Mouse (Mus musculus) embryonic facial prominence, embryonic 11.5 days (tissue): ENCODE measurements around the gene Lrfn2. TPM values are rescaled to one million over a fixed set of nuclear protein-coding genes. Genes with fewer than 3 reads are reported as not detected.

Experiments
- ATAC-seq: fragments of 200-750 bp; cut with Nextera tagmentation; replicated peaks from 2 replicates; pipeline ENCODE4 v1.8.0; 2017; ENCODE audit warnings: low read depth; ENCODE audit not compliant: insufficient number of reproducible peaks, low FRiP score, low TSS enrichment
- DNase-seq: peaks from one replicate; pipeline ENCODE4 v3.0.0-alpha.2; 2015; ENCODE audit warnings: low spot score
- H3K27ac ChIP-seq: fragments of 300-500 bp; sonication (generic); replicated peaks from 2 replicates; pipeline ENCODE4 v1.5.1; 2014; ENCODE audit warnings: mild to moderate bottlenecking, low read depth, low read length, control low read depth
- H3K27me3 ChIP-seq: fragments of 300-500 bp; sonication (generic); 2 replicates; pipeline ENCODE4 v1.6.1; 2014; ENCODE audit warnings: mild to moderate bottlenecking, low read length, moderate library complexity, mixed read lengths; ENCODE audit not compliant: control insufficient read depth, insufficient read depth
- H3K36me3 ChIP-seq: fragments of 300-500 bp; sonication (generic); replicated peaks from 2 replicates; pipeline ENCODE4 v1.6.1; 2014; ENCODE audit warnings: low read depth, mild to moderate bottlenecking, low read length, moderate library complexity, mixed read lengths; ENCODE audit not compliant: control insufficient read depth, insufficient read depth
- H3K4me1 ChIP-seq: fragments of 300-500 bp; sonication (generic); 2 replicates; pipeline ENCODE4 v1.6.1; 2014; ENCODE audit warnings: low read length, mixed read lengths; ENCODE audit not compliant: control insufficient read depth, insufficient read depth
- H3K4me2 ChIP-seq: fragments of 300-500 bp; sonication (generic); 2 replicates; pipeline ENCODE4 v1.6.1; 2014; ENCODE audit warnings: low read depth, mild to moderate bottlenecking, control low read depth, low read length, moderate library complexity
- H3K4me3 ChIP-seq: fragments of 300-500 bp; sonication (generic); 2 replicates; pipeline ENCODE4 v1.5.1; 2014; ENCODE audit warnings: low read depth, low read length, control low read depth
- H3K9ac ChIP-seq: fragments of 300-500 bp; sonication (generic); replicated peaks from 2 replicates; pipeline ENCODE4 v1.6.1; 2014; ENCODE audit warnings: mild to moderate bottlenecking, control low read depth, low read length
- H3K9me3 ChIP-seq: fragments of 300-500 bp; sonication (generic); replicated peaks from 2 replicates; pipeline ENCODE4 v1.6.1; 2016; ENCODE audit warnings: mild to moderate bottlenecking, low read length, inconsistent platforms, mixed read lengths; ENCODE audit not compliant: control insufficient read depth
- WGBS: fragments of 180-500 bp; shearing (Covaris S2); extraction: QIAGEN DNeasy Blood & Tissue Kit; methylation state at CpG from one replicate; pipeline ENCODE4 v1.1.7; 2014; 5-methylcytosine and 5-hydroxymethylcytosine counted together
- polyA plus RNA-seq: library from polyadenylated mRNA; unstranded; fragments of >200 nt; fragmentation: Nextera tagmentation; extraction: Ambion mirVana; gene quantifications from 2 replicates; pipeline ENCODE4 v1.2.1, GENCODE M21; 2014

Gene Lrfn2
- polyA plus RNA-seq, 1 experiment from 2014 or later, result 0.18 TPM

DNA sequence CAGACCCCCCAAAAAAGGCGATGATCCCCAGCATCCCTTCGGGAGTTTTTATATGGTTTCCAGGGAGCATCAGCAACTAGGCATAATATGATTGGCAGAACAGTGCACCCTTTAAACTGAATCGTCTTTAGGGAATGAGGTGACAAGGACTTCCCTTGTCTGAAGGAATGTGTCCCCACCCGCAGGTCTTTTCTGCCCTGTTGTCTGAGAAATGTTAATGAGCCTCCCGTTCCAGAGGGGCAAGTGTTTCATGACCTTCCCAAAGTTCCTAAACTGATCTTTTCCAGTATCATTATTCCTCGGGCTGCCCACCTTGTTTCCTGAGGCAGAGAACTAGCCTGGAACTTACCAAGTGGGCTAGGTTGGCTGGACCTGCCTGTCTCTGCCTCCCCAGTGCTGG is 40.7 kb downstream of the Lrfn2 start:
- 28% methylated on average over 6 of the region's 6 CpGs for WGBS
- no peaks in the 10 kb centered on the region for H3K36me3 ChIP-seq
- DNase-seq, result no peak
- no peak overlapping the region for H3K4me2 ChIP-seq
- H3K4me1 ChIP-seq, result no peaks in the 10 kb centered on the region; the same call in 1 of the 2 replicates
- no peaks in the 10 kb centered on the region for H3K9me3 ChIP-seq
- H3K9ac ChIP-seq, result no peak overlapping the region
- no peak overlapping the region for H3K4me3 ChIP-seq
- ATAC-seq, result no peak
- H3K27ac ChIP-seq, result no peak overlapping the region
- no peaks in the 10 kb centered on the region for H3K27me3 ChIP-seq

DNA sequence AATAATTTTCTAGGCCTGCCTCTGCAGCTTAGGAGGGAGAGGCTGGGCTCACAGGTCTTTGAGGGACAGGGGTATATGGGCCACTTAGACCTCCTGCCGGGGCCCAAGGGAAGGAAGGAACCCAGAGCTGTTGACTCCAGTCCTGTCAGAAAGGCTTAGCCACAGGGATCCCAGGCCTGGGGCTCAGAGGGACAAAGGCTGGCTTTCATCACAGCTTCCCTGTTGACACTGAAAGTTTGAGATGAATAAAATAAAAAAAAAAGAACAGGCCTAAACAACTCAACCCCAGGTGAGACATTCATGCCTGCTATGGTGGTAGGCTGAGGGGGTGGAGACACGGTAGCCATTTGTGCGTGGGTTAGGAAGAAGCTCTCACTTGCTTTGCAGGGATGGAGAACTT is 41.2 kb downstream of the Lrfn2 start:
- DNase-seq, result no peak
- H3K9me3 ChIP-seq, result no peaks in the 10 kb centered on the region
- no peak overlapping the region for H3K27ac ChIP-seq
- H3K36me3 ChIP-seq, result no peaks in the 10 kb centered on the region
- H3K4me2 ChIP-seq, result no peak overlapping the region
- no peak overlapping the region for H3K9ac ChIP-seq
- 13% methylated on average over 3 of the region's 3 CpGs for WGBS
- H3K4me3 ChIP-seq, result no peak overlapping the region
- ATAC-seq, result no peak
- no peaks in the 10 kb centered on the region for H3K27me3 ChIP-seq
- no peaks in the 10 kb centered on the region; the same call in 1 of the 2 replicates for H3K4me1 ChIP-seq

DNA sequence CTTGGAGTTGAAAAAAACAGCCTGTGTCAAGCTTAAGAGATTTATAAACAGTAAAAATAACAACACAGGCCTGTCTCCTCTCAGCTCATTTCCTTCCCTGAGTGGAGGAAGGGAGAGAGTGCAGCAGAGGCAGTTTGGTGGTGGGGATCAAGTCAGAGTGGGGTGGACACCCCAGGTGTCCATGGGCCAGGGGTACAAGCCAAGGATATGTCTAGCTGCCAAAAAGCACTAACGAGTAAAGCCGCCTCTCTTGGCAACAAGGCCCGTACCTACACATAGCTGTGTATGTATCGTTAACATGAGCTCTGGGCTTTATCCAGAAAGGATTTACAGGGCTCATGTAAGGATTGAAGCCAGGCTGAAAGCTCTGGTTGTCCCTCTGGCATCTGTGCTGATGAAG is 42.9 kb downstream of the Lrfn2 start:
- H3K27me3 ChIP-seq, result no peaks in the 10 kb centered on the region
- no peak overlapping the region for H3K27ac ChIP-seq
- WGBS, result 75% methylated on average over 4 of the region's 4 CpGs
- H3K9me3 ChIP-seq, result no peaks in the 10 kb centered on the region
- DNase-seq (no peak), ATAC-seq (no peak)
- H3K4me2 ChIP-seq, result no peak overlapping the region
- no peak overlapping the region for H3K4me3 ChIP-seq
- H3K4me1 ChIP-seq, result no peaks in the 10 kb centered on the region; the same call in 1 of the 2 replicates
- H3K36me3 ChIP-seq, result no peaks in the 10 kb centered on the region
- no peak overlapping the region for H3K9ac ChIP-seq

DNA sequence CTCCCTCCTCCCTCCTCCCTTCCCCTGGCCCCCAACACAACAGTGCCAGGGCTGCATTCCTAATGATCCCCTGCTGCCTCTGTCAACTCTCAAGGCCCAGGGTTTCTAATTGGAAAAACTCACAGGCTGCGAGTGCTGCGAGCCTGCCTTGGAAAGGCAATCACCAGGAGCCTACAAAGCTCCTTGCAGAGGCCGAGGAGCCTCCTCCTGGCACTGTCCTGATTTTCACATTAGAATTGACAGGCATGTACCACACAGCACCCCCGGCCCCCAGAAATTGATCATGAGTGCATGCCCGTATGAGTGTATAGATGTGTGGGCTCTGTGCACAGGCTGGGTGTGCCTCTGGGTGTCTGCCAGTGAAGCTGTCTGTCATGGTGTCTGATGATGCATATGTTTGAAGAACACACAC is 44.4 kb downstream of the Lrfn2 start:
- H3K4me1 ChIP-seq, result no peaks in the 10 kb centered on the region; the same call in 1 of the 2 replicates
- no peak overlapping the region for H3K9ac ChIP-seq
- H3K4me2 ChIP-seq, result no peak overlapping the region
- no peaks in the 10 kb centered on the region for H3K9me3 ChIP-seq
- DNase-seq, result peak; percentile 61
- WGBS, result 24% methylated on average over 5 of the region's 5 CpGs
- peak; percentile 75; the same call in 1 of the 2 replicates for ATAC-seq
- no peak overlapping the region for H3K4me3 ChIP-seq
- H3K27me3 ChIP-seq, result no peaks in the 10 kb centered on the region
- H3K27ac ChIP-seq, result no peak overlapping the region
- no peaks in the 10 kb centered on the region for H3K36me3 ChIP-seq

DNA sequence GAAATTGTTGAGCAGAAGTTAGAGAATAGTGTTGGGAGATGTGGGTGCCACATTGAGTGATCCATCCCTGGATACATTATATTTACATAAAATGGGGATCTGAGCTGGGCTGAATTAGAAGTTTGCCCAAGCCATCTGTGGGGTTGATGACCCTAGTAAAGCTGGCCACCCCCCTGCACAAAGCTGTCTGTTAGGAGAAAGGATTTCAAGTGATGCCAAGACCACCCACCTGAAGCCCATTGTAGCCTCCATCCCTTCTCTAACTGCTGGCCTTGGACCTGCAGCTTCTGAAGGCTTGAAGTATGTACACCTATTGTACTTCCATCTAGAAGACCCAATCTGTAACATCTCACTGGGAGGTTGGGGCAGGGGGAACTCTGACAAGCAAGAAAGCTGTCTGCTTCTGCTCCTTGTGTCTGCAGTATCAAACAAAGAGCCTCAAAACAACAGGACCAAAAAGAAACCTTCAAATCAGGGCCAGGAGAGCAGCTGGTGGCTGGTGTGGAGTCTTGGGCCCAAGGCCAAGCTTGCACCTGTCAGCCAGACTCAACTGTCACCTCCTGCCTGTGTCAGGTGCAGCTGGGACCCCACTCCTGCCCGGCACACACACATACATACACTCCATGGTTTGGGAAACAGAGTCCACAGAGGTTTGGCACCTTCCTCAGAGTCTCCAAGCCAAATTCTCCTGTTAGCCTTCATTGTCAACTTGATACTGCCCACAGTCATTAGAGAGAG is 63.2 kb downstream of the Lrfn2 start:
- Histone ChIP-seq H3K27me3 (no peaks in the 10 kb centered on the region), H3K9ac (no peak overlapping the region), H3K36me3 (no peaks in the 10 kb centered on the region), H3K9me3 (no peaks in the 10 kb centered on the region), H3K27ac (no peak overlapping the region), H3K4me3 (no peak overlapping the region), H3K4me1 (no peaks in the 10 kb centered on the region), H3K4me2 (no peak overlapping the region)
- ATAC-seq, result no peak
- DNase-seq, result no peak
- 79% methylated on average over 1 of the region's 1 CpGs for WGBS

DNA sequence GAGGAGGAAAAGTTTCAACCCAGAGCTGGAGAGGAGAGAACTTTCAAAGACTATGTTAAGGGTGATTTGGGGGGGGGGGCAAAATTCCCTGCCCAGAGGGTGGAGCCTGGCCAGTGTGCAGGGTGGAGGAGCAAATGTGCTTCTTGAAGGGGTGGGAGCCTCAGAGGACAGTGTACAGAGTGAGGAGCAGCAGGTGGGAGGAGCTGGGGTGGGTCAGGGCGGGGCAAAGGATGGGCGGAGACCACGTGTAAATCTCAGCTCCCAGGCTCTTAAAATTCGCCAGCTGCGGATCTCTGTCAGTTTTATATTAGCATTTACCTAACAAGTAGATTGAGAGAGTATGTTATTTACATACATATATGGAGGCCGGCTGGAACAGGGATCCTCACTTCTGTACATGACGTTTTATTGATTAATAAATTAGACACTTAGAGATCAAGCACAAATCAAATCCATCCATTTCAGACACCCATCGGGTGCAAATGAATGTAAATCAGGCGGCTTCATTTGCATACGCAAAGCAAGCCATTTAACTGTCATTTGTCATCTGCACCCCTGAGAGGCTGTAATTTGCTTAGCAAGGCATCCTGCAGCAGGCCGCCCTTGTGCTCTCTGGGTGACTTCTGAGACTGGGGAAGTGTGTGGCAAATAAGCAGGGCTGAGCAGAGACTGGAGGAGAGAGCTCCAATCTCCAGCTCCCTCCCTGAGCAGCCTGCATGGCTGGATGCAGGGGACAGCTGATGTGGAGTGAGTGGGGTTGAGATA is 67.5 kb downstream of the Lrfn2 start:
- Histone ChIP-seq H3K27ac (no peak overlapping the region), H3K4me3 (no peak overlapping the region), H3K9me3 (no peaks in the 10 kb centered on the region), H3K9ac (no peak overlapping the region), H3K4me2 (no peak overlapping the region; the same call in 1 of the 2 replicates), H3K36me3 (no peaks in the 10 kb centered on the region), H3K27me3 (no peaks in the 10 kb centered on the region), H3K4me1 (no peaks in the 10 kb centered on the region)
- 8% methylated on average over 11 of the region's 11 CpGs for WGBS
- peak; percentile 58; the same call in 1 of the 2 replicates for ATAC-seq
- DNase-seq, result no peak

DNA sequence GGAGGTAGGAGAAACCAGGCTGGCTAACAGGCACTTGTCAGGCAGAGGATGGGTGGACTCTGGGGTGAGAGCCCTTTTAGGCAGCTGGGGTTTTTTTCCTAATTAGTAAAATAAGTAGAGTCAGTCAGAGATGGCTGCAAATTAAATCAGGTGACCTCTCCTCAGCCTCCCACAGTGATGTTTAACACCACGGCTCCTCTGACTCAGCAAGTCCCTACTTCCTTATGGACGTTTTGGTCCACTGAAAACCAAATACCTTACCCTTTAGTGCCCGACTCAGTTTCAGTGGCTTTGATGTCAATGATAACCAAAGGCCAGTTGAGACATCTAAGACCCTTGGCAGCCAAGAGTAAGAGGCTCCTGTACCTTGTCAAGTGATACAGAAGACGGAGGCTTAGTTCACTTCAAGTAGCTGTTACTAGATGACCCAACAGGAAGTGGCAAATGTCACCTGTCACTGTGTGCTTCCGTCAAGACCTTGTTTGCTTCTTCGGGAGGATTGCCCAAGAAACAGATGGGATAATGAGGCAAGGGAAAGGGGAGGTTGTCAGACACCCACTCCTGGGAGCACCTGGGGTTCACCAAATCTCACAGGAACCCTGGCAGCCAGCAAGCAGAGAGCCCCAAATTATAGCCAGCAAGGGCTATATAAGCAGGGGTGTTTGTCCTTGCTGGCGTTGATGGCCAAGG is 77.3 kb downstream of the Lrfn2 start:
- H3K4me3 ChIP-seq, result no peak overlapping the region
- no peaks in the 10 kb centered on the region for H3K9me3 ChIP-seq
- H3K27me3 ChIP-seq, result no peaks in the 10 kb centered on the region
- WGBS, result 59% methylated on average over 7 of the region's 7 CpGs
- H3K27ac ChIP-seq, result no peak overlapping the region
- no peak overlapping the region for H3K4me2 ChIP-seq
- ATAC-seq (no peak), DNase-seq (no peak)
- H3K36me3 ChIP-seq, result no peaks in the 10 kb centered on the region
- no peak overlapping the region for H3K9ac ChIP-seq
- H3K4me1 ChIP-seq, result no peaks in the 10 kb centered on the region
